Mouse (Mus musculus): ENCODE measurements around the gene Pias1. TPM values are rescaled to one million over a fixed set of nuclear protein-coding genes. Genes with fewer than 3 reads are reported as not detected.
"Not testable (repeated sequence)": the region's sequence is repeated elsewhere in the genome, so short reads cannot be mapped to it uniquely, and the experiment has no call there.

Pias1 gene
- polyA plus RNA-seq, 1 experiment: 5.9 TPM

GRCm38 (mm10) chr9:62894486-62894885, 93.2 kb downstream of the Pias1 start:
- Histone ChIP-seq H3K27me3 (ENCODE audit: control insufficient read depth, insufficient read depth, insufficient read length) (no peaks in the 10 kb centered on the region), H3K4me2 (ENCODE audit: low read depth) (no peak overlapping the region), H3ac (ENCODE audit: control insufficient read depth, insufficient read length) (no peak overlapping the region), H3K4me3 (no peak overlapping the region), H3K36me3 (ENCODE audit: control insufficient read depth, insufficient read depth) (peaks cover 27% of the 10 kb centered on the region), H3K79me2 (ENCODE audit: control insufficient read depth, insufficient read depth) (no peaks in the 10 kb centered on the region)
- TF ChIP-seq REST (IDR thresholded peaks at IDR 0.05; ENCODE audit: insufficient read depth, insufficient read length): no peak
- no peak for TF ChIP-seq CEBPB (IDR thresholded peaks at IDR 0.05; ENCODE audit: insufficient read depth, poor library complexity, severe bottlenecking)
- TF ChIP-seq POLR2AphosphoS2 (IDR thresholded peaks at IDR 0.05; ENCODE audit: insufficient read length, low read depth): no peak
- no peak for TF ChIP-seq MAX (IDR thresholded peaks at IDR 0.05; ENCODE audit: low read depth)
- TF ChIP-seq TCF12 (IDR thresholded peaks at IDR 0.05; ENCODE audit: insufficient read depth, poor library complexity, severe bottlenecking): no peak
- no peak for TF ChIP-seq SRF (IDR thresholded peaks at IDR 0.05; ENCODE audit: control insufficient read depth, insufficient read length, low read depth)
- TF ChIP-seq MYOG (IDR thresholded peaks at IDR 0.05; ENCODE audit: control insufficient read depth in 1 of 3, insufficient read depth in 1 of 3, insufficient read length in 2 of 3, low read depth in 2 of 3): no peak
- no peak for TF ChIP-seq TCF3 (IDR thresholded peaks at IDR 0.05; ENCODE audit: insufficient read length, low read depth)
- TF ChIP-seq MYOD1 (IDR thresholded peaks at IDR 0.05; ENCODE audit: control insufficient read depth in 1 of 3, insufficient read length in 2 of 3, low read depth in 2 of 3): no peak
- no peak for TF ChIP-seq USF1 (IDR thresholded peaks at IDR 0.05; ENCODE audit: low read depth)
- TF ChIP-seq POLR2A (IDR thresholded peaks at IDR 0.05; ENCODE audit: insufficient read length, low read depth): no peak

GRCm38 (mm10) chr9:62881871-62882270, 105.9 kb downstream of the Pias1 start:
- H3K4me3 ChIP-seq: no peak overlapping the region
- peaks cover 30% of the 10 kb centered on the region for H3K36me3 ChIP-seq (ENCODE audit: control insufficient read depth, insufficient read depth)
- no peak overlapping the region for H3ac ChIP-seq (ENCODE audit: control insufficient read depth, insufficient read length)
- H3K79me2 ChIP-seq (ENCODE audit: control insufficient read depth, insufficient read depth): no peaks in the 10 kb centered on the region
- TF ChIP-seq MYOD1 (IDR thresholded peaks at IDR 0.05; ENCODE audit: control insufficient read depth in 1 of 3, insufficient read length in 2 of 3, low read depth in 2 of 3) (no peak), MAX (IDR thresholded peaks at IDR 0.05; ENCODE audit: low read depth) (no peak), CEBPB (IDR thresholded peaks at IDR 0.05; ENCODE audit: insufficient read depth, poor library complexity, severe bottlenecking) (no peak), E2F4 (IDR thresholded peaks at IDR 0.05; ENCODE audit: insufficient read depth) (no peak), USF1 (IDR thresholded peaks at IDR 0.05; ENCODE audit: low read depth) (no peak)
- H3K27me3 ChIP-seq (ENCODE audit: control insufficient read depth, insufficient read depth, insufficient read length): no peaks in the 10 kb centered on the region
- no peak overlapping the region for H3K4me2 ChIP-seq (ENCODE audit: low read depth)

- H3K79me2 ChIP-seq (ENCODE audit: control insufficient read depth, insufficient read depth): no peaks in the 10 kb centered on the region
- no peaks in the 10 kb centered on the region for H3K27me3 ChIP-seq (ENCODE audit: control insufficient read depth, insufficient read depth, insufficient read length)
- peaks cover 6% of the 10 kb centered on the region for H3K36me3 ChIP-seq (ENCODE audit: control insufficient read depth, insufficient read depth)
- TF ChIP-seq CEBPB (IDR thresholded peaks at IDR 0.05; ENCODE audit: insufficient read depth, poor library complexity, severe bottlenecking) (no peak), MYOD1 (IDR thresholded peaks at IDR 0.05; ENCODE audit: control insufficient read depth in 1 of 3, insufficient read length in 2 of 3, low read depth in 2 of 3) (peak in 1 of 3 experiments; percentile 27)
- H3K4me2 ChIP-seq (ENCODE audit: low read depth): no peak overlapping the region
- H3K4me3 ChIP-seq: no peak overlapping the region
- no peak overlapping the region for H3ac ChIP-seq (ENCODE audit: control insufficient read depth, insufficient read length)
These were observed 109.9 kb downstream of the Pias1 start for GRCm38 (mm10) chr9:62877825-62878224.

- TF ChIP-seq MAX (IDR thresholded peaks at IDR 0.05; ENCODE audit: low read depth): no peak
- no peak for TF ChIP-seq TCF3 (IDR thresholded peaks at IDR 0.05; ENCODE audit: insufficient read length, low read depth)
- no peak for TF ChIP-seq POLR2AphosphoS2 (IDR thresholded peaks at IDR 0.05; ENCODE audit: insufficient read length, low read depth)
- no peak for TF ChIP-seq MYOD1 (IDR thresholded peaks at IDR 0.05; ENCODE audit: control insufficient read depth in 1 of 3, insufficient read length in 2 of 3, low read depth in 2 of 3)
- no peak for TF ChIP-seq CEBPB (IDR thresholded peaks at IDR 0.05; ENCODE audit: insufficient read depth, poor library complexity, severe bottlenecking)
- TF ChIP-seq TCF12 (IDR thresholded peaks at IDR 0.05; ENCODE audit: insufficient read depth, poor library complexity, severe bottlenecking): no peak
- TF ChIP-seq E2F4 (IDR thresholded peaks at IDR 0.05; ENCODE audit: insufficient read depth): no peak
- no peak for TF ChIP-seq POLR2A (IDR thresholded peaks at IDR 0.05; ENCODE audit: insufficient read length, low read depth)
- TF ChIP-seq MYOG (IDR thresholded peaks at IDR 0.05; ENCODE audit: control insufficient read depth in 1 of 3, insufficient read depth in 1 of 3, insufficient read length in 2 of 3, low read depth in 2 of 3): no peak
- no peak for TF ChIP-seq USF1 (IDR thresholded peaks at IDR 0.05; ENCODE audit: low read depth)
- TF ChIP-seq SRF (IDR thresholded peaks at IDR 0.05; ENCODE audit: control insufficient read depth, insufficient read length, low read depth): no peak
- TF ChIP-seq REST (IDR thresholded peaks at IDR 0.05; ENCODE audit: insufficient read depth, insufficient read length): no peak
- Histone ChIP-seq H3K79me2 (ENCODE audit: control insufficient read depth, insufficient read depth) (no peaks in the 10 kb centered on the region), H3K36me3 (ENCODE audit: control insufficient read depth, insufficient read depth) (peaks cover 6% of the 10 kb centered on the region), H3ac (ENCODE audit: control insufficient read depth, insufficient read length) (no peak overlapping the region), H3K27me3 (ENCODE audit: control insufficient read depth, insufficient read depth, insufficient read length) (no peaks in the 10 kb centered on the region), H3K4me2 (ENCODE audit: low read depth) (no peak overlapping the region), H3K4me3 (no peak overlapping the region)
These were observed 110.6 kb downstream of the Pias1 start for GRCm38 (mm10) chr9:62876966-62877616.

- TF ChIP-seq REST (IDR thresholded peaks at IDR 0.05; ENCODE audit: insufficient read depth, insufficient read length) (no peak), E2F4 (IDR thresholded peaks at IDR 0.05; ENCODE audit: insufficient read depth) (no peak), MYOD1 (IDR thresholded peaks at IDR 0.05; ENCODE audit: control insufficient read depth in 1 of 3, insufficient read length in 2 of 3, low read depth in 2 of 3) (no peak), POLR2AphosphoS2 (IDR thresholded peaks at IDR 0.05; ENCODE audit: insufficient read length, low read depth) (no peak), MYOG (IDR thresholded peaks at IDR 0.05; ENCODE audit: control insufficient read depth in 1 of 3, insufficient read depth in 1 of 3, insufficient read length in 2 of 3, low read depth in 2 of 3) (no peak)
- no peaks in the 10 kb centered on the region for H3K36me3 ChIP-seq (ENCODE audit: control insufficient read depth, insufficient read depth)
- no peak overlapping the region for H3K4me3 ChIP-seq
- H3K27me3 ChIP-seq (ENCODE audit: control insufficient read depth, insufficient read depth, insufficient read length): no peaks in the 10 kb centered on the region
- no peaks in the 10 kb centered on the region for H3K79me2 ChIP-seq (ENCODE audit: control insufficient read depth, insufficient read depth)
- no peak overlapping the region for H3K4me2 ChIP-seq (ENCODE audit: low read depth)
- no peak overlapping the region for H3ac ChIP-seq (ENCODE audit: control insufficient read depth, insufficient read length)
These were observed 117.0 kb downstream of the Pias1 start for GRCm38 (mm10) chr9:62870728-62871127.

- H3K27me3 ChIP-seq (ENCODE audit: control insufficient read depth, insufficient read depth, insufficient read length); H3K79me2 ChIP-seq (ENCODE audit: control insufficient read depth, insufficient read depth); H3ac ChIP-seq (ENCODE audit: control insufficient read depth, insufficient read length); H3K4me3 ChIP-seq; H3K36me3 ChIP-seq (ENCODE audit: control insufficient read depth, insufficient read depth); H3K4me2 ChIP-seq (ENCODE audit: low read depth): not testable (repeated sequence)
These were observed 118.5 kb downstream of the Pias1 start for GRCm38 (mm10) chr9:62869236-62869635.
